Mouse (Mus musculus): ENCODE results near the gene Fam172a. TPM values are rescaled to one million over a fixed set of nuclear protein-coding genes. Genes with fewer than 3 reads are reported as not detected.

Gene Fam172a
- polyA plus RNA-seq, 1 experiment from 2014 or later: 32.9 TPM

- H3K27ac ChIP-seq (replicated peaks): no peak overlapping the region
- H3K4me3 ChIP-seq: no peak overlapping the region
- peaks cover 11% of the 10 kb centered on the region for H3K4me1 ChIP-seq
- H3K36me3 ChIP-seq: no peaks in the 10 kb centered on the region
- H3K9me3 ChIP-seq (replicated peaks): no peaks in the 10 kb centered on the region
- DNase-seq (ENCODE audit: low spot score): no peak
- no peaks in the 10 kb centered on the region for H3K27me3 ChIP-seq (ENCODE audit: low read depth, poor library complexity, severe bottlenecking)
- WGBS: 84% methylated on average over 4 of the region's 4 CpGs
Observed at GRCm38 (mm10) chr13:77878120-77878519, 176.3 kb downstream of the Fam172a start.

DNA sequence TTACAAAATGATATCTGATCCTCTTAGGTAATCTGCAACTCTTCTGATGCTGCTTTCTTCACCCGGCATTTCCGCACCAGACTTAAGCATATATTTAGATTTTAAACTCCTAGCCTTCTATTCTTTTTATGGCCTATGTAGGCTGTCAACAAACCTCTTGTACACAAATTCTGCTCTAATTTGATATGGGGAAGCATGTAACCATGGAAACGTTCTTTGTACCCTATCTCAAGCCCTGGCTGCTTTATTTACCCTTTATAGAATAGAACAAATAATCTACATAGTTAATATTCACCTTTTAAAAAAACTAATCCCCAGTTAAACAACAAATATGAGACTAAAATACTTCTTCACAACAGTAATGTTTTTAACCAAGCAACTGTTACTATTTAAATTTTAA lies 176.7 kb downstream of the Fam172a start:
- no peak overlapping the region for H3K4me3 ChIP-seq
- H3K27ac ChIP-seq (replicated peaks): no peak overlapping the region
- 85% methylated on average over 3 of the region's 3 CpGs for WGBS
- H3K27me3 ChIP-seq (ENCODE audit: low read depth, poor library complexity, severe bottlenecking): no peaks in the 10 kb centered on the region
- no peak for DNase-seq (ENCODE audit: low spot score)
- H3K4me1 ChIP-seq: peaks cover 11% of the 10 kb centered on the region
- no peaks in the 10 kb centered on the region for H3K9me3 ChIP-seq (replicated peaks)
- H3K36me3 ChIP-seq: no peaks in the 10 kb centered on the region

DNA sequence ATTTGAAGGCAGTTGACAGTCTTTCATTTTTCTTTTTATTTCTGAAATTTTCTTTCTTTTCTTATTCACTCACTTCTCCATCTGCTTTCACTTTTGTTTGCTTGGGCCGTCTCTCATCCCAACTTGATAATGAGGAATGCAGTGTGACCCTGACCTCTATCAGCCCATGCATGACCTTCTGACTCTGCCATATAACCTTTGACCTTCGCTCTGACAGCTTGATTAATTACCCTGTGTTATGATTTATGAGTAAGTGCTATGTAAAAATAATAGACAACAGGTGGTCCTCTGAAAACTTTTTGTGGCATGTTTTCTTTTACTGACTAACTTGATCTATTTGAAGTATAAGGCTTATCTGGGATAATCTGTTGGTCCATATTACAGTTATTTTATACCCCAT lies 195.8 kb downstream of the Fam172a start:
- H3K27me3 ChIP-seq (ENCODE audit: low read depth, poor library complexity, severe bottlenecking): peaks cover 39% of the 10 kb centered on the region
- H3K36me3 ChIP-seq: no peaks in the 10 kb centered on the region
- H3K4me1 ChIP-seq: peaks cover 80% of the 10 kb centered on the region
- 27% methylated on average over 2 of the region's 2 CpGs for WGBS
- H3K27ac ChIP-seq (replicated peaks): 0 out of 2 replicates have a peak overlapping the region, but pooled peaks have one; percentile 43
- H3K9me3 ChIP-seq (replicated peaks): no peaks in the 10 kb centered on the region
- DNase-seq (ENCODE audit: low spot score): no peak
- no peak overlapping the region for H3K4me3 ChIP-seq

GRCm38 (mm10) chr13:77898066-77898796 lies 196.4 kb downstream of the Fam172a start:
- Histone ChIP-seq H3K27ac (replicated peaks) (peak overlapping the region; percentile 43), H3K4me1 (peaks cover 74% of the 10 kb centered on the region), H3K27me3 (ENCODE audit: low read depth, poor library complexity, severe bottlenecking) (peaks cover 45% of the 10 kb centered on the region), H3K4me3 (no peak overlapping the region), H3K9me3 (replicated peaks) (no peaks in the 10 kb centered on the region), H3K36me3 (no peaks in the 10 kb centered on the region)
- DNase-seq (ENCODE audit: low spot score): no peak
- 35% methylated on average over 6 of the region's 6 CpGs for WGBS

- Histone ChIP-seq H3K27me3 (ENCODE audit: low read depth, poor library complexity, severe bottlenecking) (peaks cover 40% of the 10 kb centered on the region), H3K36me3 (no peaks in the 10 kb centered on the region), H3K9me3 (replicated peaks) (no peaks in the 10 kb centered on the region), H3K4me1 (peaks cover 59% of the 10 kb centered on the region), H3K27ac (replicated peaks) (no peak overlapping the region), H3K4me3 (no peak overlapping the region)
- WGBS: 92% methylated on average over 1 of the region's 1 CpGs
- DNase-seq (ENCODE audit: low spot score): no peak
Observed at GRCm38 (mm10) chr13:77899725-77900124, 197.9 kb downstream of the Fam172a start.

GRCm38 (mm10) chr13:77900843-77901242 lies 199.0 kb downstream of the Fam172a start:
- Histone ChIP-seq H3K27me3 (ENCODE audit: low read depth, poor library complexity, severe bottlenecking) (peaks cover 29% of the 10 kb centered on the region), H3K9me3 (replicated peaks) (no peaks in the 10 kb centered on the region), H3K4me3 (no peak overlapping the region), H3K36me3 (no peaks in the 10 kb centered on the region), H3K27ac (replicated peaks) (peak overlapping the region; percentile 58; the same call in 1 of the 2 replicates), H3K4me1 (peaks cover 51% of the 10 kb centered on the region)
- no peak for DNase-seq (ENCODE audit: low spot score)

DNA sequence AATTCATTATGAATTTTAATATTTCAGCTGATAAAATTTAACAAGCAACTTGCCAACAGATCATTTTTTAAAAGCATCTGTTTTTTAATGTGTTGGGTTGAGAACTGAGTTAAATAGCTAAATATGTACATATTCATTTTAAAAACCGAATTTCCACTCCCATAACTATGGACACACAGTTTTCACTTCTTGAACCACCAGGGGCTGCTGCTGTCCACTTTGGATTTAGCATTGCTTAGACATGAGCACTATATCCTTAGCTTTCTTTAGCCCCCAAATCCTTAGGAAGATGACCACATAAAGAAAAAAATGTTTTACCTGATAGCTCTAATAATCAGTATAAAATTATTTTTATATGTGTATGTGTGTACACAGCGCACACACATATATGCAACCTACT lies 207.4 kb downstream of the Fam172a start:
- H3K27ac ChIP-seq (replicated peaks): no peak overlapping the region
- no peaks in the 10 kb centered on the region for H3K9me3 ChIP-seq (replicated peaks)
- no peaks in the 10 kb centered on the region for H3K4me1 ChIP-seq
- WGBS: 77% methylated on average over 2 of the region's 2 CpGs
- no peaks in the 10 kb centered on the region for H3K36me3 ChIP-seq
- H3K27me3 ChIP-seq (ENCODE audit: low read depth, poor library complexity, severe bottlenecking): no peaks in the 10 kb centered on the region; the same call in 1 of the 2 replicates
- no peak overlapping the region for H3K4me3 ChIP-seq
- no peak for DNase-seq (ENCODE audit: low spot score)

- Histone ChIP-seq H3K36me3 (no peaks in the 10 kb centered on the region), H3K4me3 (no peak overlapping the region), H3K27me3 (ENCODE audit: low read depth, poor library complexity, severe bottlenecking) (no peaks in the 10 kb centered on the region), H3K27ac (replicated peaks) (no peak overlapping the region), H3K9me3 (replicated peaks) (no peaks in the 10 kb centered on the region), H3K4me1 (no peaks in the 10 kb centered on the region)
- 82% methylated on average over 2 of the region's 2 CpGs for WGBS
- DNase-seq (ENCODE audit: low spot score): no peak
Observed at GRCm38 (mm10) chr13:77922834-77923233, 221.0 kb downstream of the Fam172a start.

GRCm38 (mm10) chr13:77957611-77958010 lies 255.8 kb downstream of the Fam172a start:
- peak; percentile 53 for DNase-seq (ENCODE audit: low spot score)
- no peak overlapping the region for H3K4me3 ChIP-seq
- WGBS: 0% methylated on average over 1 of the region's 1 CpGs

GRCm38 (mm10) chr13:77959493-77960272 lies 257.9 kb downstream of the Fam172a start:
- Histone ChIP-seq H3K9me3 (replicated peaks) (peaks cover 9% of the 10 kb centered on the region; the same call in 1 of the 2 replicates), H3K27me3 (ENCODE audit: low read depth, poor library complexity, severe bottlenecking) (peaks cover 12% of the 10 kb centered on the region; the same call in 1 of the 2 replicates), H3K27ac (replicated peaks) (peak overlapping the region; percentile 52; the same call in 1 of the 2 replicates), H3K4me1 (peaks cover 38% of the 10 kb centered on the region), H3K4me3 (no peak overlapping the region), H3K36me3 (no peaks in the 10 kb centered on the region)
- 65% methylated on average over 4 of the region's 4 CpGs for WGBS
- DNase-seq (ENCODE audit: low spot score): peak; percentile 32

More at GRCm38 (mm10) chr13:77957611-77958010, 255.8 kb downstream of the Fam172a start:
- peaks cover 12% of the 10 kb centered on the region; the same call in 1 of the 2 replicates for H3K27me3 ChIP-seq (ENCODE audit: low read depth, poor library complexity, severe bottlenecking)
- no peaks in the 10 kb centered on the region for H3K36me3 ChIP-seq
- no peaks in the 10 kb centered on the region for H3K9me3 ChIP-seq (replicated peaks)
- no peak overlapping the region for H3K27ac ChIP-seq (replicated peaks)
- peaks cover 38% of the 10 kb centered on the region for H3K4me1 ChIP-seq

DNA sequence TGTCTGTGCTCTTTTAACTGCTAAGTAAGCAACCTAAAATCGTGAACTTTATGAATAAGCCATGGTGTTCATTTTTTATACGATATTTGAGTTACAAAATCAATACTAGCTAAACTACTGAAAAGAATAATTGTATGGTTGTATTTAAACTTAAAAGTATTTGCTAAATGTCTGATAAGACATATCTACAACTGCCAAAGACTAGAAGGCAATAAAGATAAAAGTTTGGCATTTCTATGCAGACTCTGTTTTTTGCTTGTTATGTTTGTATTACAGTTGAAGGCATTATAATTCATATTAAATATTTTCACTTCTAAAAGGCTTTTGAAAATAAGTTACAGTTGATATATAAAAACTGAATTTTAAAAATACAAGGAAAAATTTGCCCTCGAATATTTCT lies 274.4 kb downstream of the Fam172a start:
- DNase-seq (ENCODE audit: low spot score): no peak
- Histone ChIP-seq H3K36me3 (no peaks in the 10 kb centered on the region), H3K27me3 (ENCODE audit: low read depth, poor library complexity, severe bottlenecking) (no peaks in the 10 kb centered on the region), H3K4me1 (peaks cover 10% of the 10 kb centered on the region; the same call in 1 of the 2 replicates), H3K27ac (replicated peaks) (no peak overlapping the region), H3K9me3 (replicated peaks) (no peaks in the 10 kb centered on the region), H3K4me3 (no peak overlapping the region)
- 86% methylated on average over 3 of the region's 3 CpGs for WGBS

DNA sequence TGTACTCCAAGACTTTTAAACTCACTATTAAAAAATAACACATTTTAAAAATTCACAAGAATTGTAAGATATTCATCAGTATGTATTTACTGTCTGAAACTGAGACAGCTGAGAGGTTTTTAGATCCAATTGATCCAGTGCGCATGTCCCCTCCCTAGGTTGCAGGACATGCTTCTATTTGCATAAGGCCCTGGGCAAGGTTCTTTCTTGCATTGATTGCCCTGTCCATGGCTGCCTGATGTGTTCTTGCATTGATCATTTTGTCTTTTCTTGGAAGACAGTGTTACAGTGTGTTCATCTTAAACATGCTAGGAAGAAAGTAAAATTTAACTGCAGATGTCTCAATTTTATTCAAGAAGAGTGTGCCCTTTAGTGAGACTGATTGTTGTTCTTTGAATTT lies 275.3 kb downstream of the Fam172a start:
- Histone ChIP-seq H3K9me3 (replicated peaks) (no peaks in the 10 kb centered on the region), H3K4me3 (no peak overlapping the region), H3K4me1 (peaks cover 18% of the 10 kb centered on the region), H3K27ac (replicated peaks) (no peak overlapping the region), H3K27me3 (ENCODE audit: low read depth, poor library complexity, severe bottlenecking) (no peaks in the 10 kb centered on the region), H3K36me3 (no peaks in the 10 kb centered on the region)
- no peak for DNase-seq (ENCODE audit: low spot score)
- WGBS: 66% methylated on average over 1 of the region's 1 CpGs

Measured in midbrain, embryonic 10.5 days (tissue).